Mouse (Mus musculus) adrenal gland (tissue): ENCODE results near the gene Rmnd1.

ENCODE experiments used
- intact Hi-C: fragments of 180-260 bp; cut with DNase I; formaldehyde crosslinking; loops from one replicate; pipeline ENCODE4 v1.15.1; 2025

Rmnd1 gene

DNA sequence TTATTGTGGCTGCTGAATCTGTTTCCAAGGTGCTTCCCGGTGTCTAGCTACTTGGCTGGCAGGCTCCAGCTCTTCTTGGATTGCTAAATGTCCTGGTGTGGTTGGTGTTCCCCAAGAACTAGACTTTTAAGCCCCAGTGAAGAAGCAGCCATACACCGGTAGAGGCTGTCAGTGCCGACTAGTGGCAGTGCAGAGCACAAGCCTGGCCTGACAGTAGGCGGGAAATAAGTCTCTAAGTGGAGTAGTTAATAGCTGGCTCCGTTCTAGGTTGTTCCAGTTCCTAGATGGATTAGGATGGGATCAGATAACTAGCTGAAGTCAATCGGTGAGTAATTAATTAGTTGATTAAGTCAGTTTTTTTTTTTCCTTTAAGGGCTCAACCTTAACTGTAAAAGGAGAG lies 40.3 kb downstream of the Rmnd1 start:
- intact Hi-C loops: loop anchor here (5.0 kb wide), 1 partner anchor 35 kb away; no protein-coding TSS in a partner anchor

DNA sequence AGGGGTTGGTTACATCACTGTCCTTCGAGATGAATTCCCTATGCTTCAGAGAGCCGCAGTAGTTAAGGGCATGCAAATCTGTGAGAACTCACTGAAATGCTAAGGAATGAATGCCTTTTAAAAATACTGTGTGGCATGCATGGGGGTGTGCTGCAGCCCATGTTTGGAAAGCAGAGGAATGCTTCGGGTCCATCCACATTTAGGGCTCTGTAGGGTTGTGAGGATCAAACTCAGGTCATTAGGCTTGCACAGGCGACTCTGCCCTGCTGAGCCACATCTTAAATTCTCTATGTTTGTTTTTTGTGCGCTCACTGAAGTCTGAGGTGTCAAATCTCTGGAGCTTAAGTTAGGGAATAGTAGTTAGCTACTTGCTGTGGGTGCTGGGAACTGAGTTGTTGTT lies 41.1 kb downstream of the Rmnd1 start:
- intact Hi-C loops: loop anchor here (5.0 kb wide), 1 partner anchor 36 kb away; no protein-coding TSS in a partner anchor

DNA sequence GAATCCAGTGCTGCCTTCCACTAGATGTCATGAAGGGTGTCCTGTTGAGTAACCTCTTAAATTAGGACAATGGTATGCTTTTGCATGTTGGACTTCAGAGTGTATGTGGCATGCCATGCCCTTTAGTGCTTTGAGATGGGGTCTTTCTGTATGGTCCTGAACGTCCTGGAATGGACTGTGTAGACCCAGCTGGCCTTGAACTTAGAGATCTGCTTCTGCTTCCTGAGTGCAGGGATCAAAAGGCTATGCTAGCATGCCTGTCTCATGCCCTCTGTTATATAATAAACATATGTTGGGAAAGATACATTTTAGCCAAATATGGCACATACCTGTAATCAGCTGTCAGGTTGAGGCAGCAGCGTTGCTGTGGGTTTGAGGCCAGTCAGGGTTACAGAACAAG lies 41.6 kb downstream of the Rmnd1 start:
- intact Hi-C loops: loop anchor here (5.0 kb wide), 1 partner anchor 37 kb away; no protein-coding TSS in a partner anchor

DNA sequence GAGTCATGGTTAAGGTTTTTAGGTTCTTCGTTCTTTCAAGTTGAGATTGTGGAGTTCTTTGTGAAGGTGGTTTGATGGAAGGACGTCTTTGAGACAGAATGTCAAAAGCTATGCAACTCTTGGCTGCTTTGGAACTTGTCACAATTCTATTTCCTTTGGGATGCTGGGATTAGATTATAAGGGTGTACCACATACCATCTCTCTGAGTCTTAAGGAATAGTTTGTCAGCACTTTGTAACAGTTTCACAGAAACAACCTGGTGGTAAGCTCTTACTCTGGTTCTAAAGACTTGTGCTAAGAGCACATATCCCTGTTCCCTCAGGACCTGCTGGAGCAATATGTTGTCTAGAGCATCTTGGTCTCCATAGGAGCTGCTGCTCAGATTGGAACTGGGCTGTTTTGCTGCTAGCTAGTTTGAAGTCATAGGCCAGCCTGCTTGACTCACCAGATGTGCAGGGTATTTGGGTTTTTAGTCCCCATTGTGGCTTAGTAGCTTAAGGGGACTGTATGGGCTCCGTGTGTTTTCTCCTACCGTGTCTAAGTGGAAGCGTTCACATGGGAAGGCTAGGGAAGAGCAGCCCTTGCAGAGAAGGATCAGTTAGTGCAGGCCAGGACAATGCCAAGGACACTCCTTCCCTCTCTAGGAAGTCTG lies 42.6 kb downstream of the Rmnd1 start:
- intact Hi-C loops: loop anchor here (5.0 kb wide), 1 partner anchor 38 kb away; no protein-coding TSS in a partner anchor

DNA sequence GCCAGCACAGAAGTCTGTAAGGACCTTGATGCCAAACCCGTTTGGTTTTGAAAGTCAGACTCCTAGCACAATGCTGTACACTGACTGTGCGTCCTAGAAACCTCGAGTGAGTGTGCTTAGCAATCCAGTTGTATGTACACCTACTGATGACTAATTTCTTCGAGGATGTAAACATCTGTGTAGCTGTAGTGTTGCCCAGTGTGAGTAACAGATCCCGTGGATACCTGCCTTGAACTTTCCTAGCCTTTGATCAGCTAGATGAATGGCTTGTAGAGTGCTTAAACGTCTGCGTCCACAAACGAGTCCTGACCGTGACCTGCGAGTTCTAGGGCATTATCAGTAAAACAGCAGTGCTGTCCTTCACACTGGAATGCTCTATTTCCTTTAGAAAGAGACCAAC lies 43.2 kb downstream of the Rmnd1 start:
- intact Hi-C loops: no loop called here

DNA sequence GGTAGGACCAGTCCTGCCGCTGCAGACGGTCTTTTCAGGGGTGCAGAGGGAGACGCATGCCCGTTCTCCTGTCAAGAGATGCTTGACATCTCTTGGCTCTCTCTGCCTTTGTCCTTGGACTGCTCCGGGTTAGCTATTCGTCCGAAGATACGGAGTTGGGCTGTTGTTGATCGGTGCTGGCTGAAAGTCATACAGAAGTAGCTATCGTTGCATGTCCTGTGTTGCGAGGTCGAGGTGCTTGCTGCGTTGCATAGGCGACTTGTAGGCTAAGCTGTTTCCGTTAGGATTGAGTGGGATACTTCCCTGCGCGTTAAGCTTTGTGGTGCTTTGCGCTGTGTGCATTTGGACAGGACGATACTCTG lies 43.8 kb downstream of the Rmnd1 start:
- intact Hi-C loops: no loop called here

DNA sequence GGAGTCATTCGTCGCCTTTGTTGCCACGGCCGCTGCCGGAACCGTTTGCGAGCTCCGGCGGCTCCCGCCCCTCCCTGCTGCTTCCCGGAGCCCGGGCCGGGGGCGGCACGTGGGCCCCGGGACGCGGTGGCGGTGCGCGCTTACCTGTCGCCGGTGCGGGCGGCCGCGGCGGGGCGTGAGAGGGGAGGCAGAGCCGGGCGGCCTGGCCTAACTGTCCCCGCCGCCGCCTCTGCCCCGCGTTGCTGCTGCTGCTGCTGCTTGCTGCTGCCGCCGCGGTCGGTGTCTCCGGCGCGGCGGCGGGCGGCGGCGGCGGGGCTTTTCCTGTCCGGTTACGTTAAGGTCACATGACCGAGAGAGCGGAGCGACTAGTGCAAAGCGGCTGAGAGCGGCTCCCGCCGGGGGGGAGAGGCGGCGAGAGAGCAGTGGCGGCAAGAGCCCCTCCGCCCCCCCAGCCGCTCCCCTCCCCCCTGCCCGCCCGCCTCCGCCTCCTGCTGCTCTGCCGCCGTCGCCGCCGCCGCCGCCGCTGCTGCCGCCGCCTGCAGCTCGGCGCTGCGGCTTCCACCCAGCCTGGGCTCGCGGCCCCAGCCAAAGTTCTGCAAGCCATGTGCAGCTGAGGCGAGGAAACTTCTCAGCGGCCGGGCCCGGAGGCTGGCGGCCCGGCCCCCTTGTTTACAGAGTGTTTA lies 44.3 kb downstream of the Rmnd1 start, which contains the start of gene Zbtb2:
Gene Zbtb2 (minus strand): TSS at position 408 of the 683 bp plus-strand sequence.
- intact Hi-C loops: no loop called here

DNA sequence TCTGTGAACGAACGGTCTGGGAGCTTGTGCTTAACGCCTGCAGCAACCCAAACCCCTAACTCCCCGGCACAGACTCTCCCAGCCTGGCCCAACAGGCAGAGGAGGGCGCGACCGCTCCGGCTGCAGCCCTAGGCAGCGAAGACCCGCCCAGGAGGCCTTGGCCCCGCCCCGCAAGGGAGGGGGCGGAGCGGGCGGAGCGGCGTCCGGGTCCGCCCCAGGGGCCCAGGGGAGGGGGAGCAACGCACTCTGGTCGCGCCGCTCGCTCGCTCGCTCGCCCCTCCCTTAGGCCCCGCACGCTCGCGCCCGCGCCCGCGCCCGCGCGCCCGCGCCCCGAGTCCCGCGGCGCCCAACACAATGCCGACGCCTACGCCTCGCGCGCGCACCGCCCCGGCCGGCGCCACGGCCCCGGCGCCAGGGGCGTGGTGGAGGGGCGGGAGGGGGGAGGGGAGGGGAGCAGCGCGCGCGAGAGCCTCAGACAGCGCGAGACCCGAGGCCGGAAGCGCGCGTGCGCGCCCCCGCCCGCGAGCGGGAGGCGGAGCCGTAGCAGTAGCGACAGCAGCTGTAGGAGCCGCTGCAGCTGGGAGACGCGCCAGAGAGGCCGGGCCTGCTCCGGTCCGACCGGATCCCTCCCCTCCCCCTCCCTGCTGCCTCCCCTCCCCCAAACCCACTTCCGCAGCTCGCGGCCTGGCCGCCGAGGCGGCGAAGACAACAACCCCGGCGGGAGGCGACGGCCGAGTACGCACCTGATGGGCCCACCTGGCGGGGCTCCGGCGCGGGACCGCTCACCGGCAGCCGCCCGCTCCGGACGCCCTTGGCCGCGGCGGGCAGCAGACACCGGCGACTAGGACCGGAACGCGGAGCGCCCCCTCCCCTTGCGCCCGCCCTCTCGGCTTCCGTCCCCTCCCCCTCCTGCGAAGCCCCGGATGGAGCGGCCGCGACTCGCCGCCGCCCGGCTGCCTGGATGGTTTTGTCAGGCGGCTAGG lies 45.3 kb downstream of the Rmnd1 start:
- intact Hi-C loops: no loop called here

DNA sequence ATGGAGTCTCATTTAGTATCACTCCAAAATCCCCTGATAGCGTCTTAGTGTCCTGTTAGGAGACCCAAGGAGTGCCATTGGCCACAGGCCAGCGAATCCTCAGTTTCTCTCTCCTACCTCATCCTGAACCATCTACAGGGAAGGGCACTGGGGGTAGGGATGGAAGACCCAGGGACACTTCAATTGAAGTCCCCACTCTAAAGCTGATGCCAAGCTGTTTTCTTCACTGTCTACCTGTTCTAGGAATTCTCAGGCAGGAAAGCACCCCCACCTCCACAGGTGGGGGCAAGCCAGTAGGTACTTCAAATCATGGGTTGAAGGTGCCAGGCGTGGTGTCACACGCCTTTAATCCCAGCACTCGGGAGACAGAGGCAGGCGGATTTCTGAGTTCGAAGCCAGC lies 47.9 kb downstream of the Rmnd1 start:
- intact Hi-C loops: no loop called here

DNA sequence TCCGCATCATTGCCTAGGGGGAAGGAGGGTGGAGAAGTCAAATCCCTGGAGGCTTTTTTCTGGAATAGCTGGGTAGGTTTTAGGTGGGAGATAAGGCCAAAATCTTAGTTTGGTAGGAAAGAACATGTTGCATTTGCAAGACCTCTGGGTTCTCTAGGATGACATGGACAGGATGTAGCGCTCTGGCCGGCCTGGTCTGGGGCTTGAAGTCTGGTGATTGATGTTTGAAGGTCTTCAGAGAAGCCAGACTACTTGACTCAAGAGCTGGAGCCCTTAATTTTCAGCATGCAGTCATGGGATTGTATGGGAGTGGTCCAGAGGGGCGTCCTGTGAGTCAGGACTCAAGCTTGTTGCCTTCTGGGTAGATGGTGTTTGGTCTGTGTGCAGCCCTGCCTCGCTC lies 51.4 kb downstream of the Rmnd1 start:
- intact Hi-C loops: no loop called here

DNA sequence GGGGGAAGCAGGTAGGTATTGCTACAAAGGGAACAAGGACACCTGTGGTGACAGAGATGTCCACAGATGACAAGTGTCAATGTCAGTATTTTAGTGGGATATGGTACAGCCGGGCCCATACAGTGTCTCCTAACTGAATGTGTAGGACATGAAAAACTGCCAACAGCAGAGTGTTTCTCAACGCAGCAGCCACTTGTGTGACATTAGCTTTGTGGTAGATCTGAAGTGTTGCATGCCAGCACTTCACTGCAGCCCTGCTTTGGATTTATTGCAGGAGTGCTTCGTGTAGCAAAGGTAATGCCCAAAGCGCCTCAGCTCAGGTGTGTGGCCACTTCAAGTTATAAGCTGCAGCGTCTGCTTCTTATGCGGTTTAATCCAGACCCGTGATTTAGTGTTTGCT lies 55.3 kb downstream of the Rmnd1 start:
- intact Hi-C loops: no loop called here

DNA sequence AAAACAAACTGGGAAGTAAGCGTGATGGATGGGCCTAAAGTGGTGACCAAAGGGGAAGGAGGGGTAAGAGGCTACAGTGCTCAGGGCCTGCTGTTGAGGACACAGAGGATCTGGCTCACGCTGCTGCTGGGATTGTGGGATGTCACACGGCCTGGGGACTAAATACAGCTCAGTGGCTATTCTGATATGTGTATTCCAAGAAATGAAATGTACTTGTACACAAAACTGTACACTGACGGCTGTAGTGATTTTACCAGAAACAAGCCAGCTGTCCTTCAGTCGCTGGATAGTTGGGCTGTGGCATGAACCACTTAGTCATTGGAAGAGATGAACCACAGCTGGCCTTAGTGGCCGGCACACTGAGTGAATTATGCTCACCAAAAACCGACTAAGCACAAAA lies 55.7 kb downstream of the Rmnd1 start:
- intact Hi-C loops: no loop called here

DNA sequence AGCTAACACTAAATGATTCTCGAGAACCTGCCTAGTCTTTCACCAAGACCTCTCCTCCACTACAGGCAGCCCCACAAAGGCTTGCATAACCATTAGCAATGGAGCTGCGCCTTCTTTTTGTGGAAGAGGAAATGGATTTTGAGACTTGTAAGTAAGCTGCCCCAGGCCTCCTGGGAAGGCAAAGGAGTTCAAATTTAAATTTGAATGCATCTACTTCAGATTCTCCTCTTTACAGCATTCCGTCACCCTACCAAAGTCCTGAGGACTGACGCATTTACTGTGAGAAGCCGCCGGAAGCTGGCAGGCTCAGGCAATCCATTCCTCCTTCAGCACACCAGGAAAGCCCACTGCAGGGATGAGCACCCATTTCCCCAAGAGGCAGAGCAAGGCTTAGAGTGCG lies 56.9 kb downstream of the Rmnd1 start:
- intact Hi-C loops: no loop called here

DNA sequence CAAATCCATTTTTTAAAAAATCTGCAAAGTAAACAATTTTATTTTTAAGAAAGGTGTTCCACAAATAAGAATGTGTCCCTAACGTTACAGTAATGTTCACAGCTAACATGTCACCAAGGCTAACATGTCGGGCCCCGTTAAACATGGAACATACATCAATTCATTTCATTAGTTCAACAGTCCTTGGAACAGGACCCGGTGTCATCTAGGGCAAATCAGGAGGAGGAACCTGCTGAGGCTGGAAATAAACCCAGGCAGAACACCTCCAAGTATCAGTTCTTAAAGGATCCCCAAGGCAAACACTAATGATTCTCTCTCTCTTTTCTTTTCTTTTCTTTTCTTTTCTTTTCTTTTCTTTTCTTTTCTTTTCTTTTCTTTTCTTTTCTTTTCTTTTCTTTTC lies 57.5 kb downstream of the Rmnd1 start:
- intact Hi-C loops: no loop called here

DNA sequence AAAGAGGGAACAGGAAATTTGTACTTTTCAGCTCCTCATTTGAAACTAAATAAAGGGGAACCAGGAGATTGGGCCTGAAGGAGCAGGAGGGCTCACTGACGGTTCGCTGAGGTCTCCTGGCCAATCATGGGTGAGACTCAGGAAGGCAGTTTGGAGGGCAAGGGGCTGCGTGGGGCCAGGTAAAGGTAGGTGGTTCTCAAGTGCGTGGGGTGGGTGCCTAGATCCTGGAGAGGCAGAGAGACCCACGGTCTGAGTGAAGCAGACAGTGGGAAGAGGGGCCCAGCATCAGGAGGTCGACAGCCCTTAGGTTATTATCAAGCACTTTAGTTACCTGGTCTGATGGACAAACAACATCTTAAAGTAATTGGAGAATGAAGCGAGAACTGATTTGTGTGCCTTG lies 57.9 kb downstream of the Rmnd1 start:
- intact Hi-C loops: no loop called here

DNA sequence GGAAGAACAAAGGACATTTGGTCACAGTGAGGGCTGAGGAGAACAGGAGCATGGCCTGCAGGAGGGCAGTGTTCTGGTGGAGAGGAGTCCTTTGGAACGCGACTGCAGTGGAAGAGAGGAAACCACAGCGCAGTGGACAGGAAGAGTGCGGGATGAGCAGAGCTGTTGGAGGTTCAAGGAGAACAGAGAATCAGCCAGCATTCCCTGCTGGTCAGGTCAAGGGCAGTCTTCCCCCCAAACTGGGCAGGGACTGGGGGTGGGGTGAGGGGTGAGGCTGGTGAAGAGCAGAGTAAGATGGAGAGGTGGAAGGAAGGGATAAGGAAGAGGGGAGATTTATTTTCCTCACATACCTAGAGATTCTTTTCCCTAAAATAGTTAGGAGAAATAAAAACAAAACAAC lies 58.6 kb downstream of the Rmnd1 start:
- intact Hi-C loops: no loop called here

DNA sequence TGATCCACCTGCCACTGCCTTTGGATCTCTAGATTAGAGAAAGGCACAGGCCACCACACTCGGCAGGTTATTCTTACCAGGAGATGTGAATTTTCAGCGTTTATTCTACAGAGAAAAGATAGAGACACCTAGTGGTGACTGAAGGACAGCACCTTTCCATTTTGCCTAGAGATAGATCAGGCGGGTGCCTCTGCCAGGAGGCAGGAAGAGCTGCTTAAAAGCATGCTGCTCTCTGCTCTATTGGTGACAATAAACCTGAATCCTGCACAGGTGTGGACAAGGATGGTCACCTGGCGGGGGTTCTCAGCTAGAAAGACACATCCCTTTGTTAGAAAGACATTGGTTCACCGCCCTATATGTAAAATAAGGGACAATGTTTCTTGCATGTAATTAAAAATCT lies 60.2 kb downstream of the Rmnd1 start:
- intact Hi-C loops: no loop called here

DNA sequence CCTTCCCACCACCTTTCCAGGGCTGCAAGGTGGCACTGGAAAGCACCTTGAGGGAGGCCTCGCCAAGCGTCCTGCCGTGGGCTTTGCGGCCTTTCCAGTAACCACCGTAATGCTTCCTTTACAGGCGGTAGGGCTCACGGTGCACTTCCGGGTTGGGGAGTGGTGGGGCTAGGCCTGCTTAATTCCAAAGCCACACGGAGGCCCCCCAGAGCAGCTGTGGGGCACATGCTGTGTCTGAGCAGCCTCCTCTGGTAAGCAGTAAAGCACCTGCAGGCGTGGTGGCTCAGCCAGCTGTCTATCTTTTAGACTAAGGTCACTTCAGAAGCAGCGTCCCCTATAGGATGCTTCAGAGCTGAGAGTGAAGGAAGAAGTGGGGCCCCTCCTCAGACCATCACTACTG lies 62.1 kb downstream of the Rmnd1 start:
- intact Hi-C loops: no loop called here

DNA sequence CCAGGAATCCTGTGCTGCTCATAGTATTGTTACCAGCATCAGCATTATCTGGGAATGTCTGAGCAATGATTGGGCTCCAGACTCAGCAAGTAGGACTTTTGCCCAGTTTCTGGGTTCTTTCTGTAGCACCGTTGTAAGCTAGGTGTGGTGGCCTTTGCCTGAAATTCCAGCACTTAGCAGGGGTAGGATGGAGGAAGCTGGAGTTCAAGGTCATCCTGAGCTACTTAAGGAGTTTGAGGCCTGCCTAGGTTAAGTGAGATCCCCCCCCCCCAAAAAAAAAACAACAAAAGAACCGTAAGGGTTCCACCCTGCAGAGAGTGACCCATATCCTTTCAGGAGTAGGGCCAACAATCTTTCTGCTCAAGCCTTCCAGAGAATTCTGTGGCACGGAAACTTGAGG lies 67.6 kb downstream of the Rmnd1 start:
- intact Hi-C loops: no loop called here

DNA sequence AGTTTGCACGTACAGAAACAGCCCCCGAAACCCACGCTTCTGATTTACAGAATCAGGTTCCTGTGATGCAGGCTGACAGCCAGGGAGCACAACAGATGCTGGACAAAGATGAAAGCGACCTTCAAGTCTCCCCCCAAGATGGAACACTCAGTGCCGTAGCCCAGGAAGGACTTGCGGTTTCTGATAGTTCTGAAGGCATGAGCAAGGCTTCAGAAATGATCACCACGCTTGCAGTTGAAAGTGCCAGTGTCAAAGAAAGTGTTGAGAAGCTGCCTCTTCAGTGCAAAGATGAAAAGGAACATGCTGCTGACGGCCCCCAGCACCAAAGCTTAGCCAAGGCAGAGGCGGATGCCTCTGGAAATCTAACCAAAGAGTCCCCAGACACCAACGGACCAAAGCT lies 74.8 kb downstream of the Rmnd1 start:
- intact Hi-C loops: no loop called here

DNA sequence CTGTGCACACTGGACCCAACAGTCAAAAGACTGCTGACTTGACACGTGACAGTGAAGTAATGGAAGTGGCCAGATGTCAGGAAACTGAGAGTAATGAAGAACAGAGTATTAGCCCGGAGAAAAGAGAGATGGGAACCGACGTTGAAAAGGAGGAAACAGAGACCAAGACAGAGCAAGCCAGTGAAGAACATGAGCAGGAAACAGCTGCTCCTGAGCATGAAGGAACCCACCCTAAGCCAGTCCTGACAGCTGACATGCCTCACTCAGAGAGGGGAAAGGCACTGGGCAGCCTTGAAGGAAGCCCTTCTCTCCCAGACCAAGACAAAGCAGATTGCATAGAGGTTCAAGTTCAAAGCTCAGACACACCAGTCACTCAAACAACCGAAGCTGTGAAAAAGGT lies 75.5 kb downstream of the Rmnd1 start:
- intact Hi-C loops: no loop called here

DNA sequence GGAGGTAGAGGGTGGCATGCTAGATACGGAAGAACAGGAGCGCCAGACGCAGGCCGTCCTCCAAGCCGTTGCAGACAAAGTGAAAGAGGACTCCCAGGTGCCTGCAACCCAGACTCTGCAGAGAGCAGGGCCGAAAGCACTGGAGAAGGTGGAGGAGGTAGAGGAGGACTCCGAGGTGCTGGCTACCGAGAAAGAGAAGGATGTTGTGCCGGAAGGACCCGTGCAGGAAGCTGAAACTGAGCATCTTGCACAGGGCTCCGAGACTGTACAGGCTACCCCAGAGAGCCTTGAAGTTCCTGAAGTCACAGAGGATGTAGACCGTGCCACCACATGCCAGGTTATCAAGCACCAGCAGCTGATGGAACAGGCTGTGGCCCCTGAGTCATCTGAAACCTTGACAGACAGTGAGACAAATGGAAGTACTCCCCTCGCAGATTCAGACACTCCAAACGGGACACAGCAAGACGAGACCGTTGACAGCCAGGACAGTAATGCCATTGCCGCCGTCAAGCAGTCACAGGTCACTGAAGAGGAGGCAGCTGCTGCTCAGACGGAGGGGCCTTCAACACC lies 76.2 kb downstream of the Rmnd1 start:
- intact Hi-C loops: no loop called here
